Comparison of ENCODE assay signal across 8 mouse cellular contexts in the genomic region with DNA sequence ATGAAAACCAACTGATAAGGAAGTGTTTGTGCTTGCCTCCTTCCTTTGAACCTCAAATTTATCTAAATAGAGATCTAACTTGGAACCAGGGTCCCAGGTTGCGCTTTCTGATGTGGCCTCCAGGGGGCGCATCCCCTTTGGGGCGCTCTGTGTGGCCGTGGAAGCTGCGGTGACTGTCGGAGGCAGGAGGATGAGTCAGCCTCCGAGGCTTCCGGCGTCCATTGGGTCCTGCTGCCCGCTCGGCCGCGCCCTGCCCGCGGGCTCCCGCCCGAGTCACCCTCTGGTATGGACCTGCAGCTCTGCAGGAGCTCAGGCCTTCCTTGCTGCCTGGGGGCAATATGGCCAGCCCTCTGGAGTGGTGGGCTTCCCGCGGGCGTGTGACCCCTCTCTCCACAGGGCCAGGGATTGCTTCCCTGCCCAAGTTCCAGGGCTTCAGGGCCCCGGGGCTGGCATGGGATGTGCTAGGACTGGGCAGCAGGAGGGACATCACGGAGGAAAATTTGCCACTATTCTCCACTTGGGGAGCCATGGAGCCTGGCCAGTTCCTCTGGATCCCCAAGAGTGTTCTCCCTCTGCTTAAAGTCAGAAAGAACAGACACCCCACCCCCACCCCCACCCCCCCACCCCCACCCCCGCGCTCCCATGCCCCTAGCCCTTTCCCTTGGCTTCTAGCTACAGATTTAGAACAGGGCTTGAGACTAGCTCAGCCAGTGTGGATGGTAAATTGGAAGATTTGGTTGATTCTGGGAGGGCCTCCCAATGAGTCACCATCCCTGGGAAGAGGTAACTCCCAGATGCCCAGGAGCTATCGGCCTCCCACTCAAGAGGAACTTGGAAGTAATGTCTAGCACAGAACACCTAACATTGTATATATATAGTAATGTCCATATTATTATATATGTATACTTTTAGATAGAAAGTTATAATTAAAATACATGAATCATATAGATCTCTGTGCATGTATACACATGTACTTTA. TPM values are rescaled to one million over a fixed set of nuclear protein-coding genes. Genes with fewer than 3 reads are reported as not detected.
A peak's percentile ranks its signal among the peaks of the same experiment; 100 is the strongest.
DNase-seq lines count a peak whose midpoint lies in the region.

No protein-coding gene starts in this region.

- DNase-seq in MEL-GATA-1-ER (ENCODE audit: extremely low read depth, low read depth): peak; percentile 63
- DNase-seq in cerebellum, adult 8-10 months: peak; percentile 55
- peak; percentile 69 for DNase-seq in forelimb bud, embryonic 11.5 days (ENCODE audit: low read depth, low spot score)
- peak; percentile 88 for DNase-seq in hindbrain, embryonic 10.5 days (ENCODE audit: low spot score)
- peak; percentile 82 to 88 for DNase-seq in layer of hippocampus, postnatal 10 days (ENCODE audit: low spot score in 2 of 2)
- peak; percentile 91 for DNase-seq in lung, postnatal 10 days
- peak; percentile 70 for DNase-seq in ovary, postnatal 14 days (ENCODE audit: low spot score)
- peak; percentile 82 for DNase-seq in thymus, postnatal 14 days

- H3K27me3 ChIP-seq in hindbrain, embryonic 10.5 days (ENCODE audit: insufficient read depth, poor library complexity, severe bottlenecking): peaks cover 3% of the 10 kb centered on the region

- peak overlapping the region; percentile 92 for H3K27ac ChIP-seq in hindbrain, embryonic 10.5 days

- H3K4me3 ChIP-seq in hindbrain, embryonic 10.5 days: peak overlapping the region; percentile 63

- no peaks in the 10 kb centered on the region for H3K9me3 ChIP-seq in hindbrain, embryonic 10.5 days

- no peaks in the 10 kb centered on the region for H3K36me3 ChIP-seq in hindbrain, embryonic 10.5 days

- WGBS in hindbrain, embryonic 10.5 days: 4% methylated on average over 25 of the region's 25 CpGs

- peaks cover 52% of the 10 kb centered on the region for H3K4me1 ChIP-seq in hindbrain, embryonic 10.5 days (replicated peaks)

RNA-seq across cellular contexts. Expression of a gene that starts 46.1 kb away (rescaled TPM):
- polyA plus RNA-seq in hindbrain, embryonic 10.5 days (2016; fragmentation: Nextera tagmentation; extraction: Ambion mirVana): 0.13 and 0.20 TPM in 2 replicates
- total RNA-seq in layer of hippocampus, postnatal 10 days (2021): under 1 TPM in 1 of 2 experiments, not detected in 1; 0.14 TPM

Comparison
In these comparisons a context has a peak if more than half of its experiments do, and no peak if none do; other contexts are left out.
1. Peak in every context shown above with its lines: DNase-seq, H3K4me3 ChIP-seq and H3K27ac ChIP-seq.